Mouse (Mus musculus): ENCODE measurements around the gene Rab34.

- TF ChIP-seq CTCF (IDR thresholded peaks at IDR 0.05; ENCODE audit: control insufficient read depth, insufficient read depth, insufficient read length) (no peak), MAX (IDR thresholded peaks at IDR 0.05) (no peak), MYOG (IDR thresholded peaks at IDR 0.05; ENCODE audit: control insufficient read depth, extremely low read depth, insufficient read length) (no peak), CEBPB (IDR thresholded peaks at IDR 0.05; ENCODE audit: low read depth) (no peak), USF1 (IDR thresholded peaks at IDR 0.05; ENCODE audit: low read depth) (no peak), MYOD1 (IDR thresholded peaks at IDR 0.05; ENCODE audit: control insufficient read depth, insufficient read length, low read depth) (no peak), FOSL1 (IDR thresholded peaks at IDR 0.05; ENCODE audit: insufficient read depth, low read length, poor library complexity, severe bottlenecking) (no peak)
Observed at GRCm38 (mm10) chr11:78179438-78179999, 8.7 kb upstream of the Rab34 start.
